Mouse (Mus musculus) cerebellum, postnatal 14 days (tissue): ENCODE measurements at regions not wholly inside any gene's neighbourhood (a gene's known extent, or its start where the extent isn't known, plus 50 kb on each side); places are given as distances from the start of the nearest gene placed in this dataset.

Source experiments
- DNase-seq, 2 experiments: peaks; one replicate each; pipeline ENCODE4 v3.0.0; 2021; ENCODE audit warnings: mixed read lengths in 2 of 2

DNA sequence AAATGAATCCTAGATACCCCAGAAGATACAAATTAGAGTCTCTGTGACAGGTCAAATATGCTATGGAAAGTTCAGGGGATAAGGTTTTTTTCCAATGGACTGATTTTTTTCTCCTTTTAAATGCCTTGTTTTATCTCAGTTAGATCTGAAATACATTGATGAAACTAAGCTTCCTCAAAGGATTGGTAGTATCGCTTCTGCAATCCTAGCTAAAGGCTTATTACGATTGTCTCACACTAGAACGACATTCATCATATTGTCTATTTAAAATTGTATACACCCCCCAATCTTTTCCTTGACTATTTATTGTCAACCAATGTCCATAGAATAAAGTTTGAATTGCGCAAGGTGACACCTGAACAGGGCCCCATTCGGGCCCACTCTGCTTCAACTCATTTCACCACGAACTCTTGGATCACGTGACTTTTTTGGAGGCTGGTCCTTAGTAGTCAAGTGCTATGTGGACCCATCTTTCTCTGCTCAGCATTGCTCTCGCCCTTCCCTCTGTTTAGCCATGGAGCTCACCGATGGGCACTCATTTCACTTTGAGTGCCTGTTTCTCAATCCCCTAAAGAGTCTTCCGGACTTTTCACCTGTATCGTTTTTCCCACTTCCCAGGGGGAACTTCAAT is 85.6 kb upstream of the Ednrb start:
- DNase-seq = no peak

DNA sequence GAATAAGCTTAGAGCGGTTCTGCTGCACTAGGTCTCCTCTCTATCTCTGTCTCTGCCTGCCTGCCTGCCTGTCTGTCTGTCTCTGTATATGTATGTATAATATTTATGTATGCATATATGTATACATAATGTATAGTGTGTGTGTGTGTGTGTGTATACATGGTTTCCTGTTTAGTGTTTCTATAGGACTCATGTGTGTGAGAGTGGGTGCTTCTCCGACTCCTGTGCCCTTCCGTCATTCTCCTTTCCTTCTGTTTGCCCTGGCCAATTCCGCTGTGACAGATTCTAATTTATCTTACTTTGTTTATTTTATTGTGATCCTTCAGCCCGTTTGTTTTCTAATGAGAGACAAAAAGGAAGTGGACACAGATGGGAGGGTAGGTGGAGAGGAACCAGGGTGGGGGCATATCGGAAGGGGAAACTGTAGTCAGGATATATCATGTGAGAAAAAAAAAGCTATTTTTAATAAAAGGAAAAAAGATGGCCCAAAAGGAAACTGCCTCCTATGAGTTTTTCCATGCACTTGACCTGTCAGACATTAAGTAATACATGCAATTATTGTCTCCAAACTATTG is 85.0 kb upstream of the Ednrb start:
- DNase-seq = no peak

DNA sequence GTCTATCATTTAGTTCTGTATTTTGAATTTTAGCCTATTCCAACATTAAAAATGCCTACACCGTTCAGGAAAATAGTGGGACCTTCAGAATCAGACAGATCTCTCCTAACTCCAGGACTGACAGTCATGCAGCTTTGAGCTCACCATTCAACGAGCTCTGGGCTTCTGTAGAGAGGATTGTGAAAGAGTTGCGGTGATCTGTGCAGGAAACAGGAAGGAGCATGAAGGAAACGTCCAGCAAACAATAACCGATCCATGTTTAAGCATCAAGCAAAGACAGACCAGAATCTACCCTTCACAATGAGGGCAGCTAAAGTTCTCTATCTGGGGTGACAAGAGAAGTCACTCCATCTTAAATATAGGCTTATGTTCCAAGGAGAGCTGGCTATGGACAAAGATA is 76.0 kb upstream of the Ednrb start:
- no peak for DNase-seq

DNA sequence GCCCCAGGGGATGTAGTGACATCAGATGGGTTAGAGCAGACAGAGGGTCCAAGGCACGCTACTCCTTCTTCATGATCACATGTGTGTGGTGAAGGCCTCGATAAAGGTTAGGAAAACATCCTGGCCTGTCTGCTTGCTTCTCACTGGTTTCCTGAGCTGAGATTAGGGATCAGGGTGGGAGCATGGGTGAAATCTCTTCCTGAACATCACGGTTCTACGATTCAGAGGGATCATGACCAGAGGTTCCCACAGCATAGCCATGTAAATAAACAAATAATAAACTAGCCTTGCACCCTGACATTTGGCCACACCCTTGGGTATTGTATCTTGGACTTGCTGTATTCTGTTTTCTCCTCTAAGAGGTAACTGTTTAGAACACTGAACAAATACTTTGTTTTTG is 75.2 kb upstream of the Ednrb start:
- no peak for DNase-seq

DNA sequence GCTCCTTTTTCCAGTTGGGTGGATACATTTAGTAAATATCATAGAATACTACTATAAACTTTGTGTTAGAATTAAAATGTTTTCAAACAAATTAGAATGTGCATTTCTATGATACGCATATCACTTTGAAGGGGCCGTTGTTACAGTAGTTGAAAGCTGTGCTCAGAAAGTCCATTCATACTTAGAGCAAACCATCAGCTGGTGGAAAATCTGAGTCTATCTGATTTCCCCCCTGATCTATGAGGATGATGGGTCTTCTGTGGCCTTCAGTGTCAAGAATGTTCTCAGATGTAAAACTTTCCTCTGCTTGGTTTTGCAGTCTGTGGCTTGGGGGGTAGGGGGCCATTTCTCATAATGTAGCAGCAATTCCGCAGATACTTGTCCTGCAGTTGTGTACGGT is 69.3 kb upstream of the Ednrb start:
- no peak for DNase-seq

DNA sequence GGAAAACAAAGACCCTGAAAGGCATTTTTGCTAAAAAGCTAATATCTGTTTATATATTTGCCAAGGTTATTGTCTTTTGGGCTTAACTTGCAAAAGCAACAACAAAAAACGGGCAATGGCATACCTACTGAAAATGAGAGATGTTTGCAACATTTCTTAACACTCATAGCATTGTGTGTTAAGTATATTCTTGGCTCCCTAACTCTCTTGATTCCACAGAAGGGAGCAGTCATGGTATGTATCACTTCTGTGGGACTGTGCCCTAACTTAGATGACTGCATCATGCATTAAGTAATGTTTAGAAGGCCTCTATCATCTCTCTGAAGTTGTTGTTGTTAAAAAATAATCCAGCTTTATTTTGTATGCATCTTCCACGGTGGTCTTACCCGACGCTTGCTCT is 67.5 kb upstream of the Ednrb start:
- no peak for DNase-seq

DNA sequence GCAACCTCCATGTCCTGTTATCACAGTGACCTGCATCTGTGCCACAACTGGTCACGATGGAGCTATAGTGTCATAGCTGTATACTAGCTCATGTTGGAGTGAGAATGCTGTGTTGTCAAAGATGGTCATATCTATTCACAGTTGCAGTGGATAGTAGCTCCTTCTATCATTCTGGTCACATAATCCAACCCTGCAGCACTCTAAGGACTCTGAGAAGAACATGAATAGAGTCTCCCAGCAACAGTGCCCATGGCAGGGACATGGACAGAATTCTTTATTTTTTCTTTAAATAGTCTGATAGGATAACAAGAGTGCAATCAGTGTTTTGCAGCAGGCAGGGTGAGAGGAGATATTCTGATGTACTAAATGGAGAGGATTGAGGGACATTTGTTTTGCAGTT is 67.1 kb upstream of the Ednrb start:
- DNase-seq = no peak

DNA sequence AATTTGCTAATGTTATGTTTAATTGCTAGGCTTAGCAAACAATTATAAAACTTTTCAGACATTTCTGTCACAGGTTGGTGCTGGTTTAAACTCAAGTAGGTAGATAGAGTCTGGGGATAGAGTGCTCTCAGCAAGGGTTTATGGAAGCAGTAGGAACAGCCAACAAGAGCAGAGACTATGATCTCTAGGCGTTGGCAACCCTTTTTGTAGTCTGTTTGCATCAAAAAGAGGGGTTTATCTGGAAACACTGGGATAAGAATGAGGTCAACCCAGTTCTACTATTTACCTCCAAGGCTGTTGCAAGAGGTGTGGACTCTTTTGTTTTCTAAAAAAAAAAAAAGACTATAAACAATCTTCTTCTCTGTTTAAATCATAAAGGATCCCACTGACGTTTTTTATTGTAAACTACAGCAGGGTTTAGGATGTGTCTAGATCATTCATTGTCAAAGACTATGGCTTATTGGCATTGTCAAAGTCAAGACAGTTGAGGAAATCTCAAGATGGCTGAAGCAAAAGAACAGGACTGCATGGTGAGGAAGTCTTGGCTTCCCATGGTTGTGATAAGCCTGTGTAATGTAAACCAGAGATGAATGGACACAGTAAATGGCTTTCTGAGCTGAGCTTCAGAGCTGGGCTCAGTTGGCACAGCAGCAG is 62.3 kb upstream of the Ednrb start:
- DNase-seq = no peak

DNA sequence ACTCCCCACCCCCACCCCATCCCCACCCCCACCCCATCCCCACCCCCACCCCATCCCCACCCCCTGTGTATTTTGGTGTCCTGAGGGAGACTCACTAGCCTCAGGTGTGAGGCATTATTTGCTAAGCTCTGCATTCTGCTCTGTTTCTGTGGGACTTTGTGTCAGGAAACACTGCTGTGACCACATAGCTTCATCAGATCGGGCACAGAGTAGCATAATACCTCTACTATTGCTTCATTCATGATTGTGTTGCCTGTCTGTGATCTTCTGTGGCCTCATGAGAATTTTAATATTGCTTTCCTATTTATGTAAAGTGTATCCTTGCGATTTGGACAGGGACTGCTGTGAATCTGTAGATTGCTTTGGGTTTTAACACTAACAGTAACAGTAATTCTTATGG is 56.6 kb upstream of the Ednrb start:
- no peak for DNase-seq

DNA sequence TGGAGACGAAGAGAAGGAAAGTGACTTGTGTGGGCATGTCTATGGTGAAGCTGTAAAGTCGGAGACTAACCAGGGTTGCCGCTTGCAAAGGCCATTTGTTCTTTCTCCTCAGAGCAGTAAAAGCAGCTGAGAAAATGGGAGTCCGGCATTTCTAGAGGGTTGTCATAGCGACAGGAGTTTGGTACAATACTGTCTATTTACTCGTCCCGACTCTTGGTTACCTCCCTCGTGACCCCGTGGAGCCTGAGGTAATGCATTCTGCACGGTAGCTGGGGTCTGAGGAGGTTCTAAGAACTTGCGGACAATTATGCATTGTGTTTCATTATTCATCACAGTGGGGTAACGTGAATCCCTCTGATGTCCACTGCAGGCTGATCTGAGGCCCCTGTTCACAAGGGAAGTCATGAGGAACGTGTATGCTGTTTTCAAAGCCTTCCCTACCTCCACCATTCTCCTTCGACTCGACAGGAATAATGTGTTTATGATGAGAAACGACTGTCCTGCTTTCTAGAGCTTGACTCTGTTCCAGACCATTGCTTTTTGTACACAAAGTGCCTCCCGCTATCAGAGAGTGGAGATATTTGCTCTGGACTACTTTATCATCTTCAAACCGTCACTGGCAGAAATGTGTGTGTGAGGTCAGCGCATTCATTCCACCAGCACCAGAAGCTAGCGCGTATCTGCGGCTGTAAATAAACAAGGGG is 55.1 kb upstream of the Ednrb start:
- DNase-seq = peak; percentile 20 to 29

DNA sequence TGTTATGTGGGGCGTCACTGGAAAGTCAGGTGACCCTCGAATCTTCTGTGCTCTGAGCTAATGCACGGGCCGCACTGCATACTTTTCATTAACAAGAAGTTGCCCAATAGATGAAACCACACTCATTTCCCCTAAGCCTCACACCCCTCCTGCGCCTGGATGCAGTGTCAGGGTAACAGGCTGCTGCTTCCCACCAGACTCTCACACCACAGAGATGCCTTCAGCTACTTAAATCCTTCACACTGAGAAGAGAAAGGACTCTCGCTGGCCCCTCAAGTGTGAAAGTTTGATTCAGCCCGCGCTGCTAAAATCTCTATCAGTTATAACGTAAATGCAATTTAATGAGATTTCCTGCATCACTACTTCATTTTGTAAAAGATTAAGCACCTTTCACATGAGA is 54.5 kb upstream of the Ednrb start:
- DNase-seq = peak; percentile 5 to 8

DNA sequence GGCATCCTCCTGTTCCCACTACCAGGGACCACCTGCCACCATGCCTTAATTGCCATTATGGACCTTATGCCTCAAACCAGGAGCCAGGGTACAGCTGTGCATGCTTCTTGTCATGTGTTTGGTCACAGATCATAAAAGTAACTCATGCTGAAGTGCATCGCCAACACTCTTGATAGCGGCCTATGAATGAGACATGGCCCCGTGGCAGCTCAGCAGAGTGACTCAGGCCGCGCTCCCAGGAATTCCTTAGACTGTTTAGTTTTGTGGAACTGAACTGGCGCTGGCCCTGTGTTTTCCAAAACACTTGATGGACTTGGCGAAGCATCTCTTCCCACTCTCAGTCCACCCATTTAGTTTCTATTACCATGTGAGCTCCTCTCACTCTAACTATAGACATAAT is 51.1 kb upstream of the Ednrb start:
- DNase-seq = no peak
